Mouse (Mus musculus) limb, embryonic 14.5 days (tissue): ENCODE measurements around the gene Ccdc9b. TPM values are rescaled to one million over a fixed set of nuclear protein-coding genes. Genes with fewer than 3 reads are reported as not detected.

Experiments
- ATAC-seq: fragments of 200-750 bp; cut with Nextera tagmentation; 2 replicates; pipeline ENCODE4 v1.8.0; 2017; ENCODE audit warnings: low read depth, moderate number of reproducible peaks, moderate TSS enrichment; ENCODE audit not compliant: low FRiP score
- DNase-seq: peaks from one replicate; pipeline ENCODE4 v3.0.0-alpha.2; 2015; ENCODE audit warnings: low spot score
- H3K27ac ChIP-seq: fragments of 300-500 bp; sonication (generic); replicated peaks from 2 replicates; pipeline ENCODE4 v1.5.1; 2014; ENCODE audit warnings: low read depth, mild to moderate bottlenecking, low read length, moderate library complexity, mixed read lengths
- H3K27me3 ChIP-seq: fragments of 300-500 bp; sonication (generic); 2 replicates; pipeline ENCODE4 v1.6.1; 2014; ENCODE audit warnings: low read length, mixed read lengths; ENCODE audit not compliant: control insufficient read depth, insufficient read depth
- H3K36me3 ChIP-seq: fragments of 300-500 bp; sonication (generic); 2 replicates; pipeline ENCODE4 v1.6.1; 2014; ENCODE audit warnings: mild to moderate bottlenecking, low read length, moderate library complexity, mixed read lengths; ENCODE audit not compliant: control insufficient read depth, insufficient read depth
- H3K4me1 ChIP-seq: fragments of 300-500 bp; sonication (generic); 2 replicates; pipeline ENCODE4 v1.6.1; 2014; ENCODE audit warnings: antibody characterized with exemption, low read length, mixed read lengths; ENCODE audit not compliant: control insufficient read depth, insufficient read depth
- H3K4me2 ChIP-seq: fragments of 300-500 bp; sonication (generic); replicated peaks from 2 replicates; pipeline ENCODE4 v1.6.1; 2014; ENCODE audit warnings: low read depth, mild to moderate bottlenecking, low read length, moderate library complexity; ENCODE audit not compliant: severe bottlenecking
- H3K4me3 ChIP-seq: fragments of 300-500 bp; sonication (generic); replicated peaks from 2 replicates; pipeline ENCODE4 v1.5.1; 2014; ENCODE audit warnings: low read length
- H3K9ac ChIP-seq: fragments of 300-500 bp; sonication (generic); 2 replicates; pipeline ENCODE4 v1.6.1; 2014; ENCODE audit warnings: mild to moderate bottlenecking, low read depth, low read length, moderate library complexity; ENCODE audit not compliant: severe bottlenecking
- H3K9me3 ChIP-seq: fragments of 300-500 bp; sonication (generic); 2 replicates; pipeline ENCODE4 v1.6.1; 2016; ENCODE audit warnings: low read length; ENCODE audit not compliant: control insufficient read depth
- POLR2A ChIP-seq: fragments of 200-500 bp; IDR thresholded peaks from 2 replicates; pipeline ENCODE4 v1.8.0; 2012; ENCODE audit warnings: inconsistent platforms, mild to moderate bottlenecking, moderate library complexity, borderline replicate concordance; ENCODE audit not compliant: insufficient read depth, insufficient read length; ENCODE audit errors: extremely low read depth
- WGBS: fragments of 180-500 bp; shearing (Covaris S2); extraction: QIAGEN DNeasy Blood & Tissue Kit; methylation state at CpG from one replicate; pipeline ENCODE4 v1.1.7; 2014; 5-methylcytosine and 5-hydroxymethylcytosine counted together
- polyA plus RNA-seq, 2 experiments: library from polyadenylated mRNA; depleted of rRNA in 1 of 2; stranded (reverse) in 1 of 2; unstranded in 1 of 2; fragments of >200 nt; fragmentation: Nextera tagmentation in 1 of 2; extraction: Ambion mirVana in 1 of 2; gene quantifications; 2 replicates each; pipeline versions ENCODE4 v1.2.1 to v1.2.3; 2012 to 2014

The Ccdc9b gene
- polyA plus RNA-seq, 2 experiments: 1.4 to 1.8 TPM

DNA sequence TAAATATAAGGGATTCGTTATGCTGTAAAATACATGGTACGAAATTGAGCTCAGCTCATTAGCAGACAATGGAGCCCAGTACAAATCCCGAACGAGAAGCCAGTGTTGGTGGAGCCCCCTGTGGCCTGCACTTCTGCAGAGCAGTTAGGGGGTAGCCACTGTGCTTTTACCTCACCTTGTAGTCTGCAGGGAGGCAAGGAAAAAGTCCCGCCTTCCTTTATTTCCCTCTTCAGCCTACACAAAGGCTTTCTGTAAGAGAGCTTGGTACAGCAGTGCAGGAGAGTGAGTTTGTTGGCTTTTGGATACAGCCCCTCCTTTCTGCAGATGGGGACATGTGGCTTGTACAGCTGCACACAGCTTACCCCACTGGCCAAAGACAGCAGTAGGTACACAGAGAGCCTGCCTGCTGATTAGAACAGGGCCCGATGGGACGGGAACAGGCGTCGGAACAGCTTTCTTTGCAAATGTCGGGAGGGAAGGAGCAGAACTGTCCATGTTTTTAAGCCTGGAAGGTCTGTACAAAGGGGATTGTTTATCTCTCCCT lies 13.0 kb downstream of the Ccdc9b start:
- no peak for ATAC-seq
- TF ChIP-seq POLR2A: no peak
- DNase-seq: no peak
- Histone ChIP-seq H3K27ac (0 out of 2 replicates have a peak overlapping the region, but pooled peaks have one; percentile 8), H3K9me3 (no peaks in the 10 kb centered on the region), H3K4me3 (no peak overlapping the region), H3K36me3 (no peaks in the 10 kb centered on the region; the same call in 1 of the 2 replicates), H3K9ac (no peak overlapping the region), H3K27me3 (0 out of 2 replicates have a peak, but pooled peaks cover 6% of the 10 kb centered on the region), H3K4me1 (peaks cover 42% of the 10 kb centered on the region), H3K4me2 (no peak overlapping the region; the same call in 1 of the 2 replicates)
- WGBS: 52% methylated on average over 10 of the region's 10 CpGs

DNA sequence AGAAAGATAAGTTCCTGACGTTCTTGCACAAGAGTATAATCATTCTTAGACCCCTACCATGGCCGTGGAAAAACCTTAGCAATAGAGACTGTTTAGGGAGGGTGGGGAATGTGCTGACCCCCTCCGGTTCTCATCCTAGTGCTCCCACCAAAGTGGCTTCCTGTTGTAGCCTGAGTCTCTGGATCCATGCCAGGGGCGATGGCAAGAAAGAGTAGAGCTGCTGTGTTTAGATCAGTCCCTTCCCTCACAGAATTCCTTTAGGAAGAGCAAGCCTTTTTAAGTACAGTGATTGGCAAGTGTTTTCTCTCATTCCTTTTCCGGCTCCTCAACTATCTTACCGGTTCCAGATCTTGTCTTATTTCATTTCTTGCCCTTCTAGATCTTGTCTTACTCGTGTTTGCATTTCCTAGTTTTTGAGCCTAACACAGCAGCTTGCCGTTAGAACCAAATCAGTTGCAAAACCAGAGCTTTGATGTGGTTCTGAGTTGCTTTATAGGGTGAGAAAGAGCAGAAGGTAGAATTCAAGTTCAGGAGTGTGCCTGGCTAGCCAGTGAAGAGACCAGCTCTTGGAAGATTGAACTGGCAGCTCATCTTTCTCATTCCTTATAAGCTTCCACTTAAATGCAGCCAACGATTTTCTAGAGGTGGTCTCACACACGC lies 15.0 kb downstream of the Ccdc9b start:
- Histone ChIP-seq H3K4me1 (peaks cover 40% of the 10 kb centered on the region), H3K36me3 (no peaks in the 10 kb centered on the region; the same call in 1 of the 2 replicates), H3K27ac (no peak overlapping the region), H3K4me2 (peak overlapping the region; percentile 96), H3K9me3 (no peaks in the 10 kb centered on the region), H3K9ac (no peak overlapping the region), H3K27me3 (0 out of 2 replicates have a peak, but pooled peaks cover 12% of the 10 kb centered on the region), H3K4me3 (peak overlapping the region; percentile 74)
- WGBS: 26% methylated on average over 10 of the region's 10 CpGs
- no peak for TF ChIP-seq POLR2A
- ATAC-seq (no peak), DNase-seq (no peak)

DNA sequence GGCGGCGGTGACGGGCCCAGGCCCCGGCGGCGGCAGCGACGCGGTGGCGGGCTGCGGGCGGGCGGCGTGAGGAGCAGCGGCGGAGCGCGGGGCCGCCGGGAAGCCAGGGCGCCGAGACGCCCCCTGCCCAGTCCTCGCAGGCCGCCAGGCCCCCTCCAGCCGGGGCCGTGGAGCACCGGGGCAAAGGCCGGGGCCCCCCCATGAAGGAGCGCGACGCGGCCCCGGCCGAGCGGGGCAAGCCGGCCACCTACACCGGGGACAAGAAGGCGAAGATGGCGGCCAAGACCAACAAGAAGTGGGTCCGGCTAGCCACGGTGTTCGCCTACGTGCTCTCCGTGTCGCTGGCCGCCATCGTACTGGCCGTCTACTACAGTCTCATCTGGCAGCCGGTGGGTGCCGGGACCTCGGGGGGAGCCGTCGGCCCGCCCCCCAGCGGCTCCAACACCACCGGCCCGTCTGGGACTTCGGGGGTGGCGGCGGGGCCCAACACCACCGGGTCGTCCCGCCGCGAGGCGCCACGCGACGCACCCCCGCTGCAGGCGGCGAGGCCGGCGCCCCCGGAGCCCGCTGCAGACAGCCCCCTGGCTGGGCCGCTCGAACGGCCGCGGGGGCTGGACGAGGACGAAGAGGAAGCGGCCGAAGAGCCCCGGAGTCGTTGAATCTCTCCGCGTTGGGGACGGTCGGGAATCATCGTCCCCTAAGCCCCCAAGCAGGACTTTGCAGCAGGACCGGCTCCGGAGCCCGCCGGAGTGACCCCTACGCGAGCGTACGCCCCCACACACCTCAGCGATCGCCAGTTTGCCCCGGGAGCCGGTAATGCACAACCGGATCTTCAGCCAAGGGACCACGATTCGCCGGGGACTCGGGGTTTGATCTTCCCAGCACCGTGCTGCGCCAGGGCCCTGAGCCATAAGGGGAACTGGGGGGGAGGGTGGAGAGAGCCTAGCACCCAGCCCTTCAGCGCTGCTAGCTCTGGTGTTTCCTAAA lies 16.3 kb downstream of the Ccdc9b start:
- WGBS: under 1% methylated on average over 32 of the region's 113 CpGs
- H3K27ac ChIP-seq: no peak overlapping the region; the same call in 1 of the 2 replicates

DNA sequence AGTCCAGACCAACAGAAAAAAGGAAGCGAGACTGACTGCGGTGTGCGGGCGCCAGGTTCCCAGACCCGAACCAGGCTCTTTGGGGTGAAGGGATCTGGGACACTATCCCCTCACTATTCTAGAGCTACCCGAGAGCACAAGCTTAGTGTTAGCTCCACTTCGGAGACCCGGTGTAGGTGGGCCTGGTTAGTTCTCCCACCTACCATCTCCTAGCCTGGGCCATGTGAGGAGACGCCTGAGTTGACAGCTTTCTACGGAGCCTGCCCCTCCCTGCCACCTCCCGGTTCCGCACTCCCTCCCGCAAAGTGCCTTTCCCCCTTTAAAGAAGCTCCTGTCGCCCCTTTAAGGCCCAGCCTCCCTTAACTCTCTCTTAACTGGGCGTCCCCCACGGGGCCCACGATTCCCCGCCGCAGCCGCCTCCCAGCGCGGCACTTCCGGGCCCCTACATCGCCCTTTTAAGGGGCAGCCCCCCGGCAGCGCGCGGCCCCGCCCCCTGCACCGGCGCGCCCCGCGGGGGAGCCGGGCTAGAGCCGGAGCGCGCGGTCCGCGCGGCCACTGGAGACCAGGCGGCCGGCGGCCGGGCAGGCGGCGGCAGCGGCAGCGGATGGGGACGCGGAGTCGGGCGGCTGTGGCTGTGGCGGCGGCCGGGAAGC lies 17.1 kb downstream of the Ccdc9b start, which contains the start of gene Inafm2:
Inafm2 (plus strand) TSS at position 527 of the 653 bp plus-strand sequence.
- Histone ChIP-seq H3K4me3 (peak within 1 kb of the TSS; percentile 74), H3K4me2 (peak within 1 kb of the TSS; percentile 96), H3K9ac (peak within 1 kb of the TSS; percentile 82), H3K4me1 (peaks cover 36% of the 10 kb centered on the region), H3K27me3 (0 out of 2 replicates have a peak, but pooled peaks cover 12% of the 10 kb centered on the region), H3K27ac (no peak within 1 kb of the TSS; the same call in 1 of the 2 replicates), H3K36me3 (no peaks in the 10 kb centered on the region; the same call in 1 of the 2 replicates), H3K9me3 (no peaks in the 10 kb centered on the region)
- WGBS: 2% methylated on average over 44 of the region's 57 CpGs
- DNase-seq (peak; percentile 89), ATAC-seq (peak; percentile 92)
- TF ChIP-seq POLR2A: no peak

More for the DNA sequence above, 16.3 kb downstream of the Ccdc9b start:
- ATAC-seq: peak; percentile 23
- DNase-seq: no peak
- Histone ChIP-seq H3K4me3 (peak overlapping the region; percentile 74), H3K4me1 (peaks cover 36% of the 10 kb centered on the region), H3K9ac (peak overlapping the region; percentile 82), H3K27me3 (0 out of 2 replicates have a peak, but pooled peaks cover 12% of the 10 kb centered on the region), H3K4me2 (peak overlapping the region; percentile 96), H3K36me3 (no peaks in the 10 kb centered on the region; the same call in 1 of the 2 replicates), H3K9me3 (no peaks in the 10 kb centered on the region)
- no peak for TF ChIP-seq POLR2A
